Comparison of ENCODE assay signal across 23 mouse cellular contexts in genomic region chr6:148605226-148605625, GRCm38 (mm10).
"Had no signal": no experiment of that assay in that cellular context is flagged by ENCODE, and none has a peak within 500 bp of the region (broad histone marks: within the 10 kb centered on the region; RNA-seq: fewer than 3 reads in every experiment).

No protein-coding gene starts in this region.

- H3K9me3 ChIP-seq: heart, embryonic 13.5 days; heart, embryonic 15.5 days; hindbrain, embryonic 13.5 days; hindbrain, embryonic 15.5 days; intestine, embryonic 15.5 days; limb, embryonic 13.5 days; limb, embryonic 15.5 days had no signal

- H3K9ac ChIP-seq: heart, embryonic 13.5 days; heart, embryonic 15.5 days; hindbrain, embryonic 13.5 days; hindbrain, embryonic 15.5 days; intestine, embryonic 15.5 days; limb, embryonic 13.5 days; limb, embryonic 15.5 days had no signal

- H3K4me2 ChIP-seq: heart, embryonic 11.5 days; heart, embryonic 13.5 days; heart, embryonic 15.5 days; hindbrain, embryonic 13.5 days; hindbrain, embryonic 15.5 days; intestine, embryonic 15.5 days; limb, embryonic 13.5 days; limb, embryonic 15.5 days had no signal

- H3K27ac ChIP-seq: gastrocnemius, adult 2 months; heart, embryonic 13.5 days; heart, embryonic 15.5 days; hindbrain, embryonic 13.5 days; hindbrain, embryonic 15.5 days; intestine, embryonic 15.5 days; limb, embryonic 13.5 days; limb, embryonic 15.5 days had no signal

- H3K4me3 ChIP-seq: gastrocnemius, adult 2 months; heart, embryonic 13.5 days; heart, embryonic 15.5 days; hindbrain, embryonic 13.5 days; hindbrain, embryonic 15.5 days; intestine, embryonic 15.5 days; limb, embryonic 13.5 days; limb, embryonic 15.5 days had no signal

- H3K4me1 ChIP-seq: heart, embryonic 15.5 days; hindbrain, embryonic 13.5 days; hindbrain, embryonic 15.5 days; intestine, embryonic 15.5 days; limb, embryonic 13.5 days; limb, embryonic 15.5 days had no signal

- H3K27me3 ChIP-seq: heart, embryonic 13.5 days; heart, embryonic 15.5 days; hindbrain, embryonic 13.5 days; hindbrain, embryonic 15.5 days; intestine, embryonic 15.5 days; limb, embryonic 13.5 days; limb, embryonic 15.5 days had no signal

- H3K36me3 ChIP-seq: heart, embryonic 13.5 days; heart, embryonic 15.5 days; hindbrain, embryonic 13.5 days; hindbrain, embryonic 15.5 days; intestine, embryonic 15.5 days; limb, embryonic 13.5 days; limb, embryonic 15.5 days had no signal

- ATAC-seq: inflammation-experienced regulatory T-cells, adult 6 months; intestine, embryonic 15.5 days; intestine, postnatal 0 days had no signal

- DNase-seq: gastrocnemius, adult 2 months; gastrocnemius, postnatal 10 days; gastrocnemius, postnatal 25 days; heart, adult 18-20 months; heart, postnatal 14 days; heart, postnatal 36 days; kidney, adult 18-20 months; kidney, adult 8-10 months; kidney, postnatal 14 days; kidney, postnatal 36 days; layer of hippocampus, adult 9-11 months; layer of hippocampus, postnatal 36 days; left cerebral cortex, postnatal 4 days had no signal
